Mouse (Mus musculus): ENCODE measurements at regions not wholly inside any gene's neighbourhood (a gene's known extent, or its start where the extent isn't known, plus 50 kb on each side); places are given as distances from the start of the nearest gene placed in this dataset.
A peak's percentile ranks its signal among the peaks of the same experiment; 100 is the strongest.
"Not testable (repeated sequence)": the region's sequence is repeated elsewhere in the genome, so short reads cannot be mapped to it uniquely, and the experiment has no call there.

GRCm38 (mm10) chr16:3343372-3343771 lies 247.5 kb upstream of the Olfr161 start:
- TF ChIP-seq ZMIZ1 (IDR thresholded peaks at IDR 0.05; ENCODE audit: low read depth, low read length); EP300 (IDR thresholded peaks at IDR 0.05; ENCODE audit: low read length): not testable (repeated sequence)
- TF ChIP-seq CTCF (conservative IDR thresholded peaks at IDR 0.05 in 1 of 2, IDR thresholded peaks at IDR 0.05 in 1 of 2; ENCODE audit: low read depth in 2 of 2, low read length in 2 of 2), result peak in 1 of 2 experiments; percentile 63; a peak in 2 of 4 replicates
